Mouse (Mus musculus): ENCODE data around the gene Sema4b.

Gene Sema4b

DNA sequence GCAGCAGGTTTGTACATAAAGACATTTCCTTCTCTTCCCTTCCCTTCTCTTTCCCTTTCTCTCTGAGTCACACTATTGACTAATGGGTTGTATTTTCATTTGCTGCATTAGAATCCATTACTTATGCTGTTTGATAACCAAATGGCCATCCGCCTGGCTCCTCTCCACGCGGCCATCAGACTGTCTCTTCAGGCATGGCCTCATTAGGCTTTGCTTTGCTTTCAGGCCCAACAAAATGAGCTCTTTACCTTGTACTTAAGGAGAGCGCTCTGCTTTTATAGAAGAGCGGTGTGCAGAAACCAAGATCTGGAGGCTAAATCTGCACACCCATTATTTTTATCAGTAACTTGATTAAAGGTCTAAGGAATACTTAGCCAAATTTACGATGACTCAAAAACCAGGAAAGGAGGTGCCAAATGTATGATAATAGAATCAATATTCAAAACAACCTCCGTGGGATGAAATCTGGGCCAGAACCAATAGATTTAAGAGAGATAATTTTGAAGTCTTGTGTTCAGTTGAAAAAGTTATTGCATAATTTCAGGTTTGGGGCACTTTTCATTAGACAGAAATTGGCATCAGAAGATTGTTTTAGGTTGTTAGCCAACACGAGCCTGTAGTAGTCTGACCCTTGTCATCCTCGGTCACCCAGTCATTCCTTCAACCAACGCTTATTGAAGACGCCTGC is 9.1 kb downstream of the Sema4b start:
- in situ Hi-C loops (cut with MboI; ENCODE audit: low sequenced_read_pairs) = no loop called here

DNA sequence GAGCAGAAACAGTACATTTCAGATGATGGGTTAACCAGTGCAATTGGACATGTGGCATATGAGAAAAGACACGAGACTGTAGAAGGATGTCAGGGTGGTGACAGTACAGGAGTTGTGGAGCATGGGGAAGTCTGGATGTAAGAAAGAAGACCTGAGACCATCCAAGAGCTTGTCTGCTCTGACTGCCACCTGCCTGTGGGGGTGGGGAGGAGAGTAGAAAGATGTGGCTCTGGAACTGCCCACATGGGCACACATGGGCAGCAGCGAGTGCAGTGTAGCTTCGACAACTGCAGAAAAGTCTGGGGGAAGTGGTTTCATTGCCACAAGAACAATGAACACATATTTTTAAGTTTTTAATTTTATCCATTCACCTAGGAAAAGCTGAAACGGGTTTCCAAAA is 10.7 kb downstream of the Sema4b start:
- in situ Hi-C loops (cut with MboI; ENCODE audit: low sequenced_read_pairs) = no loop called here

DNA sequence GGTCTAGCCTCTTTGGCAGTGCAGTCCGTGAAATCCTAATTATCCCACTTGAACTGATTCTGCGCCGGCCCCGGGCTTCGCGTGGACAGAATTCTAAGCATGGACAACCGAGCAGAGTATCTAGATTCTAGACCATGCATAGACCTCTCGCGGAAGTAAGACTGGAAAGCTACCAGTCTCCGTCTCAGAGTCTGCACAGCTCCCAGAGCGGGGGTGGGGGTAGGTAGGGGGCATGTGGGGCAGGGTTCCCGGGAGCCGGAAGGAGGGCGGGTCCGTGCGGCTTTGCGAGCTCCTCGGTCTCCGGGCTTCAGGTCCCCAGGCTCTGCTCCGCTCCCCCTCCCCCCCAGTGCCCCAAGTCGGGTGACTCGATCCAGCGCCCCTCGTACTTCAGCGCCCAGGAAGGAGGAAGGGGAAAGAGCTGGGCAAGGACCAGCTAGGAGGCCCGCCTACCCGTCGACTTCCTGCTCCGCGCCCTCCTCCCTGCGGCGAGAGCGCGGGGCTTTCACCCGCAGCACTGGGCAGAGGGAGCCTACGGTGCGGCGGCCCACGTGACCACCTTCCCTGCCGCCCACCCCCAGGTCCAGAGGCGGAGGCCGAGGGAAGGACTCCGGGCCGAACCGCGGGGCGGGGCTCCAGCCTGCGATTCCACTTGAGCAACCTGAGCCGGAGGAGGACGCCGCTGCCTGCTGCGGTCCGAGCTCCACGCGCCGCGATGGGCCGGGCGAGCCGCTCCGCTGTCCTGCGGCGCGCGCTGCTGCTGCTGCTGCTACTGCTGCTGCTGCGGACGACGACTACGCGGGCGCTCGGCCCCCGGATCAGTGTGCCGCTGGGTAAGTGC is 11.5 kb downstream of the Sema4b start:
- in situ Hi-C loops (cut with MboI; ENCODE audit: low sequenced_read_pairs) = no loop called here

DNA sequence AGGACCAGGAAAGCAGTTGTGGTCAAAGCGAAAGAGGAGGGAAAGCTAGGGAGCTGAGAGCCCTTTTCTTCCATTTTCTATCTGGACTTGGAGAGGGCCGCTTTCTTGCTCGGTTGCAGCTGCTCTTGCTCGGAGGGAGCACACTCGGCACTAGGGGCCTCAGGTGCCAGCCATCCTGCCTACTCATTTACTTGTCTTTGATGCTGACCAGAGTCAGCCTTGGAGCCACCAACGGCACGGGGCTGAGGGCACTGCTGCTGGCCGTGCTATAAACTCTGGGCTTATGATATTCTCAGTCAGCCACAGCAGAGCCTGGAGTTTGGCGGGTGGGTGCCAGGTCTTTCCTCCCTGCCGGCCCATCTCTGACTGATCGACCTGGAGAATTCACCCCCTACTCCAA is 12.2 kb downstream of the Sema4b start:
- in situ Hi-C loops (cut with MboI; ENCODE audit: low sequenced_read_pairs) = no loop called here

DNA sequence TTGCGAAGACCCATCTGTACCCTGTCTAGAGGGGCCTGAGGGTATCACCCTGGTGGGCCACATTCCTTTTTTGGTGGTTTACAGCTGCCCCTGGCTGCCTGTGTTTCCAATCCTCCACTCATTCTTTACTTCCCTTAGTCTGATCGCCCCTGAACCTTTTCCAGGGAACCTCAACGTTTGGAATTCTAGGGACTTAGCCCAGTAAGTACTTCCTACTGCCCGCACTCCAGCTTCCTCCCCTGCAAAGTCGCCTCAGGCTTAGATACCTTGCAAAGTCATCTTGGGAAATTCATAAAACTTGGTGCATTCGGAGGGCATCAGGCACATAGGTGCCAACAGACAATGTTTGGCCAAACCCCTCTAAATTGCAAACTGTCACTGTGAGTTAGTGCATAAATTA is 12.6 kb downstream of the Sema4b start:
- in situ Hi-C loops (cut with MboI; ENCODE audit: low sequenced_read_pairs) = no loop called here

DNA sequence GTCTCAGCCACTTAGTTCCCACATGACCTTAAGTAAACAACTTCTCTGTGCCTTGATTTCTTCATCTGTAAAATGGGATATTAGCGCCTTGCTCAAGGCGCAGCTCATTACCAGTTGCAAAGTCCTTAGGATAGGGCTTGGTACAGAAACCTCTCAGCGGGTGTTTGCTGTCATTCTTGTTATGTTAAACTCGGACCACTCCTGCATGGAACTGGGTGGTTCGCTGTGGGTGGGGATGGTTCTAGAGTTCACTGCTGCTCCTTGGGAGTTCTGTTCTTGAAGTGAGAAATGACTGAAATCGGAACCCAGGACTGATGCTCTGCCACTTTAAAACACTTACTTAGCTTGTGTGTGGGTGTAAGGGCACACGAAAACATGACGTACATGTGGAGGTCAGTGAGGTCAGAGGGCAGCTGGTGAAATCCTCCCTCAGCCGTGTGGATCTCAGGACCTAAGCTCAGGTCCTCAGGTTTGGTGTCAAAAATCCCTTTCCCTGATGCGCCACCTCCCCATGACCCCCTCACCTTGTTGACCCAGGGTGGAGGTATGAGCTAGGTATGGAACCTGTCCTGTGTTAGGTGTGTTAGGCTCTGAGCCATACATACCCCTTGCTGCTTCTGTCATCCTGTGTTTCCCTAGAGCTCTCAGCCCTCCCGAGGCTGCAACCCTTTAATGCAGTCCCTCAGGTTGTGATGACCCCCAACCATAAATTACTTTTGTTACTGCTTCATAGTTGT is 13.4 kb downstream of the Sema4b start:
- in situ Hi-C loops (cut with MboI; ENCODE audit: low sequenced_read_pairs) = no loop called here

DNA sequence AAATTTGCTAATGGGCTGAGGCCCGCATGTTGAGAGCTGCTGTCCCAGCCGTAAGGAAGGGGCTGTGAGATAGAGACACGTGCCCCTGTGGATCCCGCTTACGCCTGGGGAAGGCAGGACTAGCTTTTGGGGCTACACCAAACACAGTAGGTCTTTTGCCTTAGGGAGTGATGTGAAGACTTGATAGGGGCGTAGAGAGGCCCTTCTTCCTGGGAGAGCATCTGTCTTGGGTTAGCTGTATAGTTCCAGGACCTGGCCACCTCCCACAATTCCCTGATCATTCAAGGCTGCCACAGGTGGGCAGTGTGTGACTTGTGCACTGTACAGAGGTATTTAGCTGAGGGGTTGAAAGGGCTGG is 13.9 kb downstream of the Sema4b start:
- in situ Hi-C loops (cut with MboI; ENCODE audit: low sequenced_read_pairs) = no loop called here

DNA sequence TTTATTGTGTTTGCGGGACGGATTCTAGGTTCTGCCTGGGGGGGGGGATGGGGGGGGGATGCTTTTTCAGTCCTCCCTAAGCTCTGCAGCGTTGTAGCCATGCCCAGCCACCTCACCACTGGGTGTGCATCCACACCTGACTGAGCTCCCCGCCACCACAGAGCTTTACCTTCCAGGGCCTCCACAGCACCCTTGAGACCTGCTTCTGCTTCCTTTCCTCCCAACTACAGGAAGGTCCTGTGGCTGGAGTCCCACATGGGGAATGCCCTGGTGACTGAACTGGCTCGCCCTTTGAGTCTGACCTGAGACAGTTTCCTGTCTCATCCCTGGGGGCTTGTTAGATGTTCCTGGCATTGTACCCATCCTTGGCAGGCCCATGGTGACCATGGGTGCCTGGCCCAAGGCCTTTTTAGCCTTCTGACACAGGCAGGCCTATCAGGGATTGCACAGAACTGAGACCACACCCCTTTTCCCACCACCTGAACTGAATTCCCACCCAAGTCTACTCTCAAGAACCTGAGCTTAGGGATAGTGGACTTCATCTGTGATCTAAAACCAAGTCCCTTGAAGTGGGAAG is 14.4 kb downstream of the Sema4b start:
- in situ Hi-C loops (cut with MboI; ENCODE audit: low sequenced_read_pairs) = no loop called here

DNA sequence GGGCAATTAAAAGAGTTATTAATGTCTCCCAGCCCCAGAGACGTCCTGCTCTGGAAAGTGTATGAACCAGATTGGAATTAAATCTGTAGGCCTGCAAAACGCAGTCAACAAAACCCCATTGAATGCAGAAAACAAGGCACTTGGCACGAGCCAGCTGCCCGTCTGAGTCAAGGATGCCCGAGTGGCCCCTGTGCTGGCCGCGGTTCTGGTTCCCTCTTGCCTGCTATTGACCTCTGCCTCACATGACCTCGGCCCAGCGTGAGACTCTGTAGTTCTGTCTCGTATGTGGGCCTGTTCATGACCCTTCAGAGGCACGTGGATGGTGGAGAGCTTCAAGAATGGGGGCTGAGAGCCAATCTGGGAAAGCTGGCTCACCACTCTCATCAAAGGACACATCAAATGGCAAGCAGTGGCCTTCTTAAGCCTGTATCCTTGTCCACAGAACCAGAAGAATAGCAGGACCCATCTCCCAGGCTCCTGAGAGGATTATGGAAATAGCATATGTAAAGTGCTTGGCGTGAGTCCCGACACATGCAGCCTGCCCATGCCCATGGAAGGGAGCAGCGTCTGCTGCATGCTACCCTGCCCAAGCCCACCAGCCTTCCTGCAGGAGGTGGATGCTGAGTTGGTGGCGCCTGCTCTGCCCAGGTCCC is 15.4 kb downstream of the Sema4b start:
- in situ Hi-C loops (cut with MboI; ENCODE audit: low sequenced_read_pairs) = no loop called here

DNA sequence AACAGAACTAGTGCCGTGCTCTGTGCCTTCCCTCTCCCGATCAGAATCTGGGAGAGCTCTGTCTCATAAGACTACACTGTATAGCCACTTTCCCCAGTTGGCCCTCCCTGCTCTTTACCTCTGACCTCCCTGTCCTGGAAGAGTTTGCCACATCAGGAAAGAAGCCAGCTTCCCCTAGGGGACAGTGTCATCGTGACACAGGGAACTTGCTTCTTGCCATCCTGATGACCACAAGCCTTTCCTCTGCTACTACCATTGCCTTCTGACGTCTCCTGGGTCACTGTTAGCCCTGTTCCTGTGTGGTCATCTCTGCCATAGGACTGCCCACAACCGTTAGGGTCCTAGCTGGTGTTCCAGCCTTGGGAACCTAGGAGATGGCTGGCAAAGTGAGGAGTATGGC is 16.3 kb downstream of the Sema4b start:
- in situ Hi-C loops (cut with MboI; ENCODE audit: low sequenced_read_pairs) = no loop called here

DNA sequence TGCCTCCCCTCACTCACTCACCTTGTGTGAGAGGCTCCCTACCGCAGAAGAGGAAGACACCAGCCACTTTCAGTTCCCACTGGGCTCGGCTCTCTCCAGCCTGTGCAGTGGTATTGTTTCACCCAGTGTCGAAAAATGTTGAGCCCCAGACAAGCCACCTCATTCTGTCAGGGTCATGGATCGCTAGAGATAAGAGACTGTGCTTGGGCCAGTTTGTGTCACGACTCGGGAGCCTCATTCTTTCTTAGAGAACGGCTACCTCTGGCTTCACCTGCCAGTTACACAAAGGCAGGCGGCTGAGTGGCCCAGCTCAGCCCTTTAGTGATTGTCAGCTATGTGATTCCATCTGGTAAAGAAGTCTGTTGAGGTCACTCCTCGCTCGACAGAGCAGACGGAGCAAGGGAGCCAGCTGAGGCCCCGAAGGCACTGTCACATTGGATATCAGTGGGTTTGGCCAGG is 17.0 kb downstream of the Sema4b start:
- in situ Hi-C loops (cut with MboI; ENCODE audit: low sequenced_read_pairs) = no loop called here

DNA sequence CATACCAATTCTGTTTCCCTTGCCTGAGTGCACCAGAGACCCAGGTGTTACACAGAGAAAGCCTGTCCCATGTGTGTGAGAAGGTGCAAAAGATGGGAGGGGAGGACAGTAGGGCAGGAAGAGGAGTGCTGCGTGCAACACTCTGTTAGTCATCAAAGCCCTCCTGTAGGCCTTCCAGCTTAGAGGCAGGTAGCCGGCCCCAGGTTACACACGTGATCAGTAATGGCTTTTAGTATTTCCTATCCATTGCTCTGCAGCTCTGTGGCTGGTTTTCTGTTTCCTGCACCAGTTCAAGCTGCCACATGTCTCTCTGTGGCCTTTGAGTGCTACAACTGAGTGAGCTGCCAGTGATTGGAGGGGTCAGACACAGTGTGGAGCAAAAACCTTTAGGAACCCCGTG is 17.7 kb downstream of the Sema4b start:
- in situ Hi-C loops (cut with MboI; ENCODE audit: low sequenced_read_pairs) = no loop called here

DNA sequence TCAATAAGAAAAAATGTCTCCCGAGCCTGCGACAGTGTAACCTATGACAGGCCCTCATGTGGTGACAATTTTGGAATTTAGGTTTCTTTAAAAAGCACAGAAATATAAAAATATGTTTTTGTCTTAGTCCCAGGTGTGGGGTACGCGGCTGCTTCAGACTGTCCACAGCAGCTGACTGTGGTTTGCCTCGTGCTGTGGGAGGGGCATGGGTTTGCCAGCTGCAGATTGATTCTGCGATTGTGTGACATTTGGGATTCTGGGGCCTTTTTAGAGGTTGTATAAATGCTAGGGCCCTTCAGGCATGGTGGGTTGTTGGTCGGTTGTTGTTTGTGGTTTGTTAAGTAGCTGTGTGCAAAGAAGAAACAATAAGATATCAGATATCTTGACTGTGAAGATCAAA is 18.3 kb downstream of the Sema4b start:
- in situ Hi-C loops (cut with MboI; ENCODE audit: low sequenced_read_pairs) = no loop called here

DNA sequence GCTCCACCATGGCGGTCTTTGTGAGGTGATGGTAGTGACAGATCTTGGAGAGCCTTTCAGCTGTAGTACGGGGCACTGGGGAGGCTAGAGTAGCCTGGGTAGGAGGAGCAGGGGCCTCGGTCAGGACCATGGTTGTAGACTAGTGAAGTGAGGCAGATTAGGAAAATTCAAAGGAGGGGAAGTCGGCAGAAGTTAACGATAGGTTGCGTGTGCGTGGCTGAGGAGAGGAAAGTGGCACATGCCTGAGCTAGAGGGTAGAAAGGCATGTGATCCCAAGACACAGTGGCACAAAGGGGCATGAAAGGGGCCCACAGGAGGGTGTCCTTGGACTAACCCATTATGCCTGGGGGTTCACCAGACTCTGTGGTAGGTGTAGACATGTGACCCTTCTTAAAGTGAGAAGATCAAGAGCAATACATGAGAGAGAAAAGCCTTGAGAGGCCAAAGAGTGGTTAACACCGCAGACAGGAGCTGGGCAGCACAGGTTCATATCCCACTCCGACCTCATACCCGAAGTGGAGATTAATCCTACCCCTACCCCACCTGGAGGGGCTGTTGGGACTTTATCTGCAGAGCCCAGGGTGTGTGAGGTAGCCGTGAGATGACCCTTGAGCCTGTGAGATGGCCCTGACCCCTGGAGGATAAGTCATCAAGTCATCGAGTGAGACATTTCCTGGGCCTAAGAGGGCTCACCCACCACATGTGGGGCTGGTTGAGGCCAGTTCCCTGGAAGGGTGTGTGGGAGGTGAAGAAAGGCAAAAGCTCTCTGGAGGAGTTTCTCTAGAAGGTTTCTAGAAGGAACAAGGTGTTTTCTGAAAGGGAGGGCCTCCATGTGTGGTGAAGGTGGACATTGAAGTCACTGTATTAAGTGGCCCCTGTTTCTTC is 19.3 kb downstream of the Sema4b start:
- in situ Hi-C loops (cut with MboI; ENCODE audit: low sequenced_read_pairs) = no loop called here

DNA sequence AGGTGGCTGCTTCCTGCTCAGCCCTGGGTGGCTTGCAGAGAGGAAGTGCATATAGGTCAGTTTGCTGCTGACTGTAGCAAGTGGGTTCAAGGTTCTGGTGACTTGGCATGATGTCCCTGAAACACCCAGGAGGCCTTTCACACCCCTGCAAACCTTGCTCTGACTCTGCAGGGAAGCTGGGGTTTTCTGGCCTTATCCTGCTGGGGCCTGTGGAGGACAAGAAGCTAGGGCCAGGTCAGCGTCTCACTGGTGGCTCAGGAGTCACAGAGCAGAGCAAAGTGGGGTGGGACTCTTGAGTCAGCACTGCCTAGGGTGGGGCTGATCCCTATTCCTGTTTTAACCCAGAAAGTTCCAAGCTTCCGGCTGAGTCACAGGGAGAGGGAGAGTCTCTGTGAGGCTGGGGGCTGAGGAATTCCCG is 20.7 kb downstream of the Sema4b start:
- in situ Hi-C loops (cut with MboI; ENCODE audit: low sequenced_read_pairs) = no loop called here

DNA sequence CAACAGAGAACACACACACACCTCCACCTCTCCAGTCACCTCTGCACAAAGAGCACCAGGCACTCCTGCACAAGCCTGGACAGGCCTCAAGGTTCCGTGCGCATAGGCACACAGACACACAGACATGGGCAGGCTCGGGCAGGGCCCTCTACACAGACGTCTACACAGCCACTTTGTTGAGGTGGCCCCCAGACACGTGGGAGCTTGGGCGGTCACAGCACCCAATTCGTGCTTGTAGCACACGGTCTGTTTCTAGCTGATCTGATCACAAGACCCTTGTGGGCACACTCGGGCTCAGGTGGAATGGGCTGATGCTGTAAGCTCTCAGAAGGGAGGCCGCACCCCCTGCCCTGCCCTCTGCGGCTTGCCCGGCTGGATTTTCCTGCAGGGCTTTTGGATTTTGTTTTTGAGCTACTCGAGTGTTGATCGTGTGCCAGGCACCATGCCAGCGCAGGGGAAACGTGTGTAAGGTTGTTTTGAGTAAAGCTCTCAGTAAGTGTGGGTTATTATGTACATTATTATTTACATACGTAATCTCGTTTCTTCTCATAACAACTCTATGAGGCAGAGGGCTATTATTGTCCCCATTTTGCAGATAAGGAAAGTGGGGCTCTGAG is 21.5 kb downstream of the Sema4b start:
- in situ Hi-C loops (cut with MboI; ENCODE audit: low sequenced_read_pairs) = no loop called here

DNA sequence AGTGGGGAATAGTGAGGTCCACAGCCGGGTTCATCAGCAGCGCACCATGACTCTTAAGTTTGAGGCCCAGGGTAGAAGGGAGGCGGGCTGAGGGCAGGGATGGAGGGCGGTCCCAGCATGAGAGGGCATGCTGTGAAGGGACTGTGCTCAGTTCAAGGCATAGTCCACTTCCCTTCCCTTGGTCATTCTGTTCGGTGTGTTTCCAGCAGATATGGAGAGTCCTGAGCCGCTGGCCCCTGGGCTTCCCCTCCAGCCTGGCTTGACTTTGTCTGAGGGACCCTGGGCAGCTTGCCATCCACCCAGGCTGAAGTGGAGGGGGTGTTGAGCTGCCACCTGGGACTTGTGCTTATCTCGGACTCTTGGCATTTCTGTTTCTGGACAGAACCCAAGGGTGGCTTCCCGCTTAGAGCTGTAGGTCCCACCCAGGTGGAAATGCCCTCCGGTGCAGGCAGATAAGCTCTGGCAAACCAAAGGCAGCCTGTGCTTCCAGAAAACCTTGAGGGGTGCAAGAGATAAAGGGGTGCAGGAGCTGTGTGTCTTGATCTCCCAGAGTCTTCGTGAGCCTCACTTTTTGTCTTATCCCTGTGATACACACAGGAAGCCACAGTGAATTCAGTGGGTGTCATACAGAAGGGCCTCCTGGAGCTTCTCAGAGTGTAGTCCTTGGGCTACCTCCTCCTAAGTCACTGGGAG is 22.2 kb downstream of the Sema4b start:
- in situ Hi-C loops (cut with MboI; ENCODE audit: low sequenced_read_pairs) = no loop called here

DNA sequence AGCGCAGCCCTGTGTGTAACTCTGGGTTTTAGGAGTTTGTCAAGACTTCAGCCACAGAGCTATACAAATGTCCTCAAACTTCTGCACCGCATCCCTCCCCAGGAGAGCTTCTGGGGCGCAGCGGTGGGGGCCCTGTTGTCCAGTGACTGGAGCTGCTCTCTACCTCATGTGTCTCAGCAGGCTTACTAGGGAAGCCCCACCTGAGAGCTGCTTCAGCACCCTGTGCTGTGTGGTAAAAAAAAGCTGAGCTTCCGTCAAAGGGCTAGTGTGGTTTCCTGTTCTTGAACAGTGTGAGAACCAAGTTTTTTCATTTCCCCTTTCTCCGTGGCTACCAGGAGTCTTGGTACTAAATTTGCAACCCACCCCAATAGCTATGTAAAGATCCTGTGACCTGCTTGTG is 23.0 kb downstream of the Sema4b start:
- in situ Hi-C loops (cut with MboI; ENCODE audit: low sequenced_read_pairs) = no loop called here

DNA sequence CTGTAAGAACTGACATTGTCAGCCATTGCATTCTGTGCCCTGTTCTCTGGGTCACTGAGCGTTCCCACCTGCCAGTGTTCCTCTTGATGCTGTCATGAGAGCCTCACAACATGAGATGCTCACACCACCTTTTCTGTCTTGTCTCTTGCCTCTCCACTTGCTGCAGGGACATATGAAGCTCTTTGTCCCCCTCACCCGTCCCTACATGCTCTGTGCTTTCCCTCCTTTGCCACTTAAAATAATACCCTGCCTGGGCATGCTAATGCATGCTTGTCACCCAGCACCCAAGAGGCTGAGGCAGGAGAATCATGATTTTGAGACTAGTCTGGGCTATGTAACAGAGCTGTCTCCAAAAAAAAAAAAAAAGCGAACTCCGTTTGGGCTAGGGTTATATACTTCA is 24.3 kb downstream of the Sema4b start:
- in situ Hi-C loops (cut with MboI; ENCODE audit: low sequenced_read_pairs) = no loop called here

All from CH12F3 (cell line).